Mouse (Mus musculus) brown adipose tissue, adult 24 weeks (tissue): ENCODE results near the gene Pilrb1. TPM values are rescaled to one million over a fixed set of nuclear protein-coding genes. Genes with fewer than 3 reads are reported as not detected.

Experiments used
- H3K27ac ChIP-seq: fragments of 200-500 bp; replicated peaks from 2 replicates; pipeline ENCODE4 v1.5.1; 2012; ENCODE audit warnings: low read depth, mild to moderate bottlenecking, low read length
- H3K4me1 ChIP-seq: fragments of 200-500 bp; 2 replicates; pipeline ENCODE4 v1.6.1; 2012; ENCODE audit warnings: low read length, mixed read lengths; ENCODE audit not compliant: control insufficient read depth, insufficient read depth, insufficient read length
- H3K4me3 ChIP-seq: fragments of 200-500 bp; 2 replicates; pipeline ENCODE4 v1.5.1; 2012; ENCODE audit warnings: low read depth, mild to moderate bottlenecking, low read length, moderate library complexity; ENCODE audit not compliant: insufficient read depth
- polyA plus RNA-seq: library from polyadenylated mRNA; stranded (reverse); fragments of >200 nt; gene quantifications from 2 replicates; pipeline ENCODE4 v1.2.4, GENCODE M21; 2012; ENCODE audit not compliant: missing spikeins, insufficient read depth, insufficient read length

Pilrb1 gene
- polyA plus RNA-seq, 1 experiment, result 1.4 TPM

GRCm38 (mm10) chr5:137817466-137818222, 40.3 kb downstream of the Pilrb1 start:
- H3K27ac ChIP-seq, result no peak overlapping the region
- no peaks in the 10 kb centered on the region for H3K4me1 ChIP-seq
- no peak overlapping the region for H3K4me3 ChIP-seq

- Histone ChIP-seq H3K4me1 (no peaks in the 10 kb centered on the region), H3K4me3 (no peak overlapping the region), H3K27ac (no peak overlapping the region)
These were observed 49.6 kb downstream of the Pilrb1 start for GRCm38 (mm10) chr5:137808316-137808715.

GRCm38 (mm10) chr5:137806158-137806557, 51.7 kb downstream of the Pilrb1 start:
- Histone ChIP-seq H3K4me3 (no peak overlapping the region), H3K27ac (no peak overlapping the region), H3K4me1 (no peaks in the 10 kb centered on the region)

Other genes starting within 250 kb of the Pilrb1 start
- 66.8 and 89.9 TPM in 2 replicates for gene Pcolce, start 244.3 kb downstream of the Pilrb1 start, polyA plus RNA-seq
- not detected in 2 replicates for gene Fbxo24, start 229.1 kb downstream of the Pilrb1 start, polyA plus RNA-seq
- 11.5 and 13.6 TPM in 2 replicates for gene Lrch4, start 229.0 kb downstream of the Pilrb1 start, polyA plus RNA-seq
- gene Gm20605, start 228.9 kb downstream of the Pilrb1 start, polyA plus RNA-seq, result 0.95 and 2.3 TPM in 2 replicates
- gene Sap25, start 216.8 kb downstream of the Pilrb1 start, polyA plus RNA-seq, result 2.0 TPM in 1 of 2 replicates, not detected in the other
- 22.0 and 26.4 TPM in 2 replicates for gene Irs3, start 212.4 kb downstream of the Pilrb1 start, polyA plus RNA-seq
- 16.2 and 17.6 TPM in 2 replicates for gene Agfg2, start 173.4 kb downstream of the Pilrb1 start, polyA plus RNA-seq
- gene Nyap1, start 116.5 kb downstream of the Pilrb1 start, polyA plus RNA-seq, result not detected in 2 replicates
- gene Tsc22d4, start 112.4 kb downstream of the Pilrb1 start, polyA plus RNA-seq, result 21.4 and 24.0 TPM in 2 replicates
- gene Ppp1r35, start 79.3 kb downstream of the Pilrb1 start, polyA plus RNA-seq, result 15.1 and 15.4 TPM in 2 replicates
- gene Mepce, start 70.5 kb downstream of the Pilrb1 start, polyA plus RNA-seq, result 14.3 and 21.2 TPM in 2 replicates
- gene Zcwpw1, start 70.3 kb downstream of the Pilrb1 start, polyA plus RNA-seq, result 2.9 and 4.9 TPM in 2 replicates
- 1.3 TPM in 1 of 2 replicates, not detected in the other for gene Pilra, start 21.8 kb downstream of the Pilrb1 start, polyA plus RNA-seq
- gene Pilrb2, start 13.7 kb upstream of the Pilrb1 start, polyA plus RNA-seq, result 2.5 and 5.5 TPM in 2 replicates
- gene Cyp3a13, start 63.5 kb upstream of the Pilrb1 start, polyA plus RNA-seq, result not detected in 2 replicates
- 0.24 TPM in 1 of 2 replicates, not detected in the other for gene Gjc3, start 105.0 kb upstream of the Pilrb1 start, polyA plus RNA-seq
- gene Azgp1, start 123.4 kb upstream of the Pilrb1 start, polyA plus RNA-seq, result 2.9 TPM in 1 of 2 replicates, not detected in the other
- not detected in 2 replicates for gene Smok3a, start 163.2 kb upstream of the Pilrb1 start, polyA plus RNA-seq
- gene Smok3b, start 163.3 kb upstream of the Pilrb1 start, polyA plus RNA-seq, result not detected in 2 replicates
- not detected in 2 replicates for gene Smok3c, start 195.1 kb upstream of the Pilrb1 start, polyA plus RNA-seq
- 7.2 and 9.4 TPM in 2 replicates for gene Zkscan1, start 227.0 kb upstream of the Pilrb1 start, polyA plus RNA-seq